Mouse (Mus musculus): Measurements from ENCODE around the gene Grin3b. TPM values are rescaled to one million over a fixed set of nuclear protein-coding genes. Genes with fewer than 3 reads are reported as not detected.
A peak's percentile ranks its signal among the peaks of the same experiment; 100 is the strongest.

The Grin3b gene
- total RNA-seq, 1 experiment from 2014 or later: not detected

DNA sequence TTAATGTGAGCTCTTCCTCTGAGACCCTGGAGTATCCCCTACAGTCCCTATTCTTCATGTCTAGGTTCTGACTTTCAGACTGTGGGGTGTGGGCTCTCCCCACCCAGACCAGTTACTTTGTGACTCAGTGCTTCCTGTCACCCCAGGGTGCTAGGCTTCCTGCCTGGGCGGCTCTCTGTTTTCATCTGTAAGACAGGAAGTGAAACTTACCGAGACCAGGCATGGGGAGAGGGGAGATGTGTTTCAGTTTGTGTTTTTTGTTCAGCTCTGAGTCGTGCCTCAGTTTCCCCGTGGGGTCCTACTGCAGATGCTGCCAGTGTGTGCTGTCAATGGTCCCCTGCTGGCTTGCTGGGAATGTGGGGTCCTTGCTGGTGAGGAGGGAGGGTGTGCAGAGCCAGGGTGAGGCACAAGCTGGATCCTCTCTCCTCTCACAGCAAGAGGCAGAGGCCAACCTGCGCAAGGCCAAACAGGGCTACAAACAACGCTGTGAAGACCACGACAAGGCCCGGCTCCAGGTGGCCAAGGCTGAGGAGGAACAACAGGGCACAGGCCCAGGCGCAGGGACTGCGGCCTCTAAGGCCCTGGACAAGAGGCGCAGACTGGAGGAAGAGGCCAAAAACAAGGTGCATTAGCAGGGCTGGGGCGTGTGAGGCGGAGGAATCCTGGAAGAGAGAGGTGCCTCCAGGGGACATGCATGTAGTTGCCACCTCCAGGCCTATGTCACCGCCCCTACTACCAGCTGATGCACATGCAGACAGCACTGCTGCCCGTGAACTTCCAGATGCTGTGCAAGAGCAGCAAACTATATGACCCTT is 53.9 kb downstream of the Grin3b start:
- ATAC-seq (ENCODE audit: extremely low read depth, insufficient number of reproducible peaks, low FRiP score, poor library complexity, severe bottlenecking): peak; percentile 74

DNA sequence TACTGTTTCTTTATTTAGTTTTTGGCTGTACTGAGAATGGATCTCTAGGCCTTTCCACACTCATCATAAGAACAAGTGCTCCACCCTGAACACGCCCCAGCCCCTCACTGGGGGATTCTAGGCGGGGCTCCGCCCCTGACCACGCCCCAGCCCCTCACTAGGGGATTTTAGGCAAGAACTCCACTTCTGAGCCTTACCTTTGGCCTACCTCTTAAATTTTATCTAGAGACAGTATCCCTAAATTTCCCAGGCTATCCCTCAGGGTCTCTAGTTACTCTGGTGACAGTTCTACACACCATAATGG is 54.5 kb downstream of the Grin3b start:
- no peak for ATAC-seq (ENCODE audit: extremely low read depth, insufficient number of reproducible peaks, low FRiP score, poor library complexity, severe bottlenecking)

DNA sequence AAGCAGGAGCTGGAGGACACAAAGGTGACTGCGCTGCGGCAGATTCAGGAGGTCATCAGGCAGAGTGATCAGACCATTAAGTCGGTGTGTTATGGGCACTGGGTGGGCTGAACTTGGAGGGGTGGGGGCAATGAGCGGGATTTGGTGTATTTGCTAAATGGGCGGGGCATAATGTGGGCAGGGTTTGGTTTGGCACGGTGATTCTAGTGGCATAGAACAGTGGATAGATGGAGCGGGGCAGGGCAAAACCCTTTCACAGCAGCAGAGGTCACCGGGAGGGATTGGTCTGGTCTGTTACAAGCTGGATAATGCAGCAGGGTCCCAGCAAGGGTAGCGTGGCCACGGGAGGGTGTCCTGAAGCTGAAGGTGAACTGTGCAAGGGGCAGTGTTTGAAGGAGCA is 54.9 kb downstream of the Grin3b start:
- ATAC-seq (ENCODE audit: extremely low read depth, insufficient number of reproducible peaks, low FRiP score, poor library complexity, severe bottlenecking): no peak

DNA sequence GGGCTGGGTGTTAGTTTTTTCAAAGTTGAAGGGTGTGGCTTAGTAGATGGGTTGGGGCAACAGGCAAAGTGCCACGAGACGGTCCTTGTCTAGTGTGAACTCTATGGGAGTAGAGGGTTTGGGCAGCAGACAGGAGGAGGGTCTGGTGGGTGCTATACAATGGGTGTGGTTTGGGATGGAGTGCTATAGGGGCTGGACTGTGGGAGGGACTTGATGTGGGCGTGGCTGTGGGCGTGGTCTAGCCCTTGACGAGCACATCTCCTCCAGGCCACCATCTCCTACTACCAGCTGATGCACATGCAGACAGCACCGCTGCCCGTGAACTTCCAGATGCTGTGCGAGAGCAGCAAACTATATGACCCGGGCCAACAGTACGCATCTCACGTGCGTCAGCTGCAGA is 55.4 kb downstream of the Grin3b start:
- ATAC-seq (ENCODE audit: extremely low read depth, insufficient number of reproducible peaks, low FRiP score, poor library complexity, severe bottlenecking): no peak

Other genes starting within 250 kb of the Grin3b start
- gene Polrmt, start 224.1 kb upstream of the Grin3b start, total RNA-seq (2017): 21.9 and 24.6 TPM in 2 replicates
- gene Fgf22, start 215.6 kb upstream of the Grin3b start, total RNA-seq (2017): not detected in 2 replicates
- 12.0 and 15.9 TPM in 2 replicates for gene Rnf126, start 203.8 kb upstream of the Grin3b start, total RNA-seq (2017)
- gene Fstl3, start 193.4 kb upstream of the Grin3b start, total RNA-seq (2017): 1.0 and 2.6 TPM in 2 replicates
- gene Prss57, start 179.8 kb upstream of the Grin3b start, total RNA-seq (2017): 1.1 and 1.2 TPM in 2 replicates
- 40.6 and 42.1 TPM in 2 replicates for gene Palm, start 177.1 kb upstream of the Grin3b start, total RNA-seq (2017)
- 1.0 and 1.4 TPM in 2 replicates for gene Misp, start 149.7 kb upstream of the Grin3b start, total RNA-seq (2017)
- 101 and 117 TPM in 2 replicates for gene Ptbp1, start 116.3 kb upstream of the Grin3b start, total RNA-seq (2017)
- gene Prtn3, start 96.2 kb upstream of the Grin3b start, total RNA-seq (2017): not detected in 2 replicates
- gene Plppr3, start 96.1 kb upstream of the Grin3b start, total RNA-seq (2017): 0.93 and 1.7 TPM in 2 replicates
- not detected in 2 replicates for gene Elane, start 84.5 kb upstream of the Grin3b start, total RNA-seq (2017)
- not detected in 2 replicates for gene Cfd, start 79.9 kb upstream of the Grin3b start, total RNA-seq (2017)
- gene Med16, start 61.8 kb upstream of the Grin3b start, total RNA-seq (2017): 14.0 and 15.0 TPM in 2 replicates
- gene Gm26602, start 59.9 kb upstream of the Grin3b start, total RNA-seq (2017): not detected in 2 replicates
- gene Kiss1r, start 53.7 kb upstream of the Grin3b start, total RNA-seq (2017): 1.4 and 2.4 TPM in 2 replicates
- 147 and 149 TPM in 2 replicates for gene R3hdm4, start 49.5 kb upstream of the Grin3b start, total RNA-seq (2017)
- gene Arid3a, start 43.7 kb upstream of the Grin3b start, total RNA-seq (2017): 58.8 and 68.0 TPM in 2 replicates
- 11.4 and 15.9 TPM in 2 replicates for gene Wdr18, start 10.6 kb upstream of the Grin3b start, total RNA-seq (2017)
- 80.7 and 81.4 TPM in 2 replicates for gene Tmem259, start 13.6 kb downstream of the Grin3b start, total RNA-seq (2017)
- 284 and 308 TPM in 2 replicates for gene Cnn2, start 17.9 kb downstream of the Grin3b start, total RNA-seq (2017)
- 45.9 and 53.7 TPM in 2 replicates for gene Abca7, start 25.8 kb downstream of the Grin3b start, total RNA-seq (2017)
- gene Arhgap45, start 45.9 kb downstream of the Grin3b start, total RNA-seq (2017): 695 and 736 TPM in 2 replicates
- gene Polr2e, start 69.1 kb downstream of the Grin3b start, total RNA-seq (2017): 47.7 and 66.4 TPM in 2 replicates
- 206 and 276 TPM in 2 replicates for gene Gpx4, start 76.5 kb downstream of the Grin3b start, total RNA-seq (2017)
- 232 and 238 TPM in 2 replicates for gene Sbno2, start 134.9 kb downstream of the Grin3b start, total RNA-seq (2017)
- gene Stk11, start 145.1 kb downstream of the Grin3b start, total RNA-seq (2017): 229 and 235 TPM in 2 replicates
- gene Atp5d, start 167.9 kb downstream of the Grin3b start, total RNA-seq (2017): 34.4 and 38.6 TPM in 2 replicates
- 0.98 and 1.6 TPM in 2 replicates for gene Cbarp, start 170.1 kb downstream of the Grin3b start, total RNA-seq (2017)
- gene Midn, start 177.6 kb downstream of the Grin3b start, total RNA-seq (2017): 126 and 143 TPM in 2 replicates
- gene Cirbp, start 195.3 kb downstream of the Grin3b start, total RNA-seq (2017): 151 and 158 TPM in 2 replicates
- 10.3 and 14.2 TPM in 2 replicates for gene 1600002K03Rik, start 202.2 kb downstream of the Grin3b start, total RNA-seq (2017)
- 0.49 TPM in 1 of 2 replicates, not detected in the other for gene Efna2, start 208.8 kb downstream of the Grin3b start, total RNA-seq (2017)

Data from neutrophil, adult 5-6 weeks (primary cell).